Mouse (Mus musculus): ENCODE measurements at regions not wholly inside any gene's neighbourhood (a gene's known extent, or its start where the extent isn't known, plus 50 kb on each side); places are given as distances from the start of the nearest gene placed in this dataset.

DNA sequence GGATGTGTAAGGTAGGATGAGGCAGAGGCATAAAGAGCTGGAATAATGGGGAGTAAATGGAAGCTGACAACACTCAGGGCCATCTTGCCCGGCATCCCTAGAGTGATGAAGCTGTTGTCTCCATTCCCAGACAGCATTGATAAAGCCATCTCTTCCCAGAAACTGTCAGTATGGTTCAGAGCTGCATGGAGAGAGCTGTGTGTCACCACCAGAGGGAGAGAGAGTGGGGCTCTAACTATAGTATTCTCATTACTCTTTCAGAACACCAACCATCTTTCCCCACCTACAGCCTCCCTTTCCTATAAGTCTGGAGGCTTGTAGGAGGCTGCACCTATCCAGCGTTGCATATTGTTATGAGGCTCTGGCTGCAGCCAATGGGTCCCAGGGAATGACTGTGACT, 264.0 kb upstream of the Dusp10 start:
- TF ChIP-seq CTCF (IDR thresholded peaks at IDR 0.05; ENCODE audit: control insufficient read depth, insufficient read depth, low read length) = no peak
- TF ChIP-seq POLR2A (IDR thresholded peaks at IDR 0.05; ENCODE audit: borderline replicate concordance, control insufficient read depth, low read depth, low read length) = no peak
